Comparison of ENCODE assay signal across 11 mouse cellular contexts in genomic region chr6:118567816-118568215, GRCm38 (mm10).
"Had no signal": no experiment of that assay in that cellular context is flagged by ENCODE, and none has a peak within 500 bp of the region (broad histone marks: within the 10 kb centered on the region; RNA-seq: fewer than 3 reads in every experiment).

No protein-coding gene starts in this region.

- DNase-seq: left cerebral cortex, postnatal 4 days; liver; liver, embryonic 13.5 days; liver, postnatal 0 days; lung, adult 18-20 months; lung, adult 2 months; lung, embryonic 14.5 days; lung, postnatal 10 days; lung, postnatal 14 days; lung, postnatal 36 days; midbrain, embryonic 14.5 days had no signal
